Mouse (Mus musculus) heart, postnatal 0 days (tissue): Measurements from ENCODE around the gene Pik3cb.

Experiments used
- CTCF ChIP-seq: IDR thresholded peaks from 2 replicates; pipeline ENCODE4 v1.5.1; 2016; ENCODE audit warnings: antibody characterized with exemption, control low read depth, low read depth
- EP300 ChIP-seq: IDR thresholded peaks from 2 replicates; pipeline ENCODE4 v1.6.1; 2016; ENCODE audit warnings: antibody characterized with exemption, low read depth

DNA sequence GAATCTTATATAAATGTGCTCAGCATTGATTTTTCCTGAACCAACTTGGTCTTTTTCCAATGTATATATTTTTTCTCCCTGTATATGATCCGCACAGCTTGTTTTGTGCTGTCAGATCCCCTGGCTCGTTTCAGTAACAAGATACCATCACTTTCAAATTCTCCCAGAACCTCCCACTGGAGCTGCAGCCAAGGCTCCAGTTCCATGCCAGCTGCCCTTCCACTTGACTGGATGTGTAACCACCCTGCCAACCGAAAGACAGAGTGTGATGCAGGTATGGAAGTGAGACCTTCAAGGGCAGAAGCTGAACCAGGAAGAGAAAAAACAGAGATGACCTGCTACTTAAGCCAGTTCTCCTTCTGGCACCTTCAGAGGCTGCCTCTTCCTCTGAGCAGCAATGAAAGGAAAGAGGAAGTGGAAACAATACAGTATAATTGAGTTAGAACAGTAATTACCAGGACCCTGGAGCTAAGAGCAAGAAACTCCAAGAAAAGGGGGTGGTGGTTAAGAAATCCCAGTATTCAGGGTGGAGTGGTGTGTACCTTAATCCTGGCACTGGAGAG is 24.3 kb upstream of the Pik3cb start:
- TF ChIP-seq EP300, result no peak
- no peak for TF ChIP-seq CTCF
